Mouse (Mus musculus) adrenal gland, adult 2 months (tissue): Measurements from ENCODE around the gene Psmc1. TPM values are rescaled to one million over a fixed set of nuclear protein-coding genes. Genes with fewer than 3 reads are reported as not detected.

Experiments
- polyA plus RNA-seq: library from polyadenylated mRNA; depleted of rRNA; stranded (reverse); fragments of >200 nt; gene quantifications from 2 replicates; pipeline ENCODE4 v1.2.3, GENCODE M21; 2012; rRNA removed
- total RNA-seq, 2 experiments: library from RNA; stranded (reverse); gene quantifications; 2 replicates each; pipeline ENCODE4 v1.2.3; 2021

Gene Psmc1
- total and polyA plus RNA-seq, 3 experiments: 24.8 to 253 (median 214) TPM

Other genes with a start within 250 kb of the Psmc1 start
- 1 to 10 TPM in 1 of 2 experiments, under 1 TPM in 1; 0.86 to 1.3 TPM for gene Efcab11, start 225.7 kb upstream of the Psmc1 start, total RNA-seq
- gene Efcab11, start 225.7 kb upstream of the Psmc1 start, polyA plus RNA-seq: 0.06 and 0.17 TPM in 2 replicates
- gene Tdp1, start 225.6 kb upstream of the Psmc1 start, total RNA-seq: 10 to 100 TPM; 13.1 to 16.7 TPM
- 4.8 and 5.1 TPM in 2 replicates for gene Tdp1, start 225.6 kb upstream of the Psmc1 start, polyA plus RNA-seq
- gene Kcnk13, start 145.7 kb upstream of the Psmc1 start, total RNA-seq: under 1 TPM; 0.69 to 0.93 TPM
- gene Kcnk13, start 145.7 kb upstream of the Psmc1 start, polyA plus RNA-seq: 0.42 and 0.47 TPM in 2 replicates
- 10 to 100 TPM; 12.8 to 17.2 TPM for gene Nrde2, start 49.5 kb downstream of the Psmc1 start, total RNA-seq
- 4.6 and 4.8 TPM in 2 replicates for gene Nrde2, start 49.5 kb downstream of the Psmc1 start, polyA plus RNA-seq
- gene Calm1, start 89.3 kb downstream of the Psmc1 start, total RNA-seq: 100 to 1,000 TPM; 404 to 437 TPM
- 370 and 455 TPM in 2 replicates for gene Calm1, start 89.3 kb downstream of the Psmc1 start, polyA plus RNA-seq